Mouse (Mus musculus): Measurements from ENCODE around the gene Stx16.

- TF ChIP-seq CTCF (IDR thresholded peaks at IDR 0.05; ENCODE audit: borderline replicate concordance, extremely low read depth, insufficient read depth, insufficient read length) (no peak), POLR2A (IDR thresholded peaks at IDR 0.05; ENCODE audit: borderline replicate concordance, extremely low read depth, insufficient read depth, insufficient read length, poor library complexity, severe bottlenecking) (no peak)
These were observed 34.9 kb downstream of the Stx16 start for GRCm38 (mm10) chr2:174110783-174111549.

Measured in brain, embryonic 14.5 days (tissue).